Mouse (Mus musculus): ENCODE data around the gene Znfx1. TPM values are rescaled to one million over a fixed set of nuclear protein-coding genes. Genes with fewer than 3 reads are reported as not detected.

The Znfx1 gene
- total RNA-seq, 4 experiments from 2014 or later: 29.2 to 47.0 (median 40.3) TPM

GRCm38 (mm10) chr2:167071641-167072601, 9.1 kb upstream of the Znfx1 start:
- peak; percentile 95 for DNase-seq (ENCODE audit: low spot score)

GRCm38 (mm10) chr2:167071266-167071640, 8.4 kb upstream of the Znfx1 start:
- DNase-seq (ENCODE audit: low spot score): no peak

- no peak for DNase-seq (ENCODE audit: low spot score)
Measured at GRCm38 (mm10) chr2:167070341-167070740, 7.5 kb upstream of the Znfx1 start.

- DNase-seq (ENCODE audit: low spot score): no peak
Measured at GRCm38 (mm10) chr2:167067575-167067974, 4.8 kb upstream of the Znfx1 start.

GRCm38 (mm10) chr2:167066528-167067516, 4.0 kb upstream of the Znfx1 start:
- no peak for DNase-seq (ENCODE audit: low spot score)

- no peak for DNase-seq (ENCODE audit: low spot score)
Measured at GRCm38 (mm10) chr2:167066031-167066430, 3.2 kb upstream of the Znfx1 start.

GRCm38 (mm10) chr2:167064601-167065295, 1.9 kb upstream of the Znfx1 start:
- DNase-seq (ENCODE audit: low spot score): no peak

- DNase-seq (ENCODE audit: low spot score): no peak
Measured at GRCm38 (mm10) chr2:167063906-167064496, 1.2 kb upstream of the Znfx1 start.

- peak; percentile 93 for DNase-seq (ENCODE audit: low spot score)
Measured at GRCm38 (mm10) chr2:167062497-167062911, 311 bp downstream of the Znfx1 start.

- no peak for DNase-seq (ENCODE audit: low spot score)
Measured at GRCm38 (mm10) chr2:167061381-167062034, 1.3 kb downstream of the Znfx1 start.

GRCm38 (mm10) chr2:167060761-167061160, 2.1 kb downstream of the Znfx1 start:
- DNase-seq (ENCODE audit: low spot score): no peak

GRCm38 (mm10) chr2:167060360-167060759, 2.5 kb downstream of the Znfx1 start:
- no peak for DNase-seq (ENCODE audit: low spot score)

GRCm38 (mm10) chr2:167059960-167060359, 2.9 kb downstream of the Znfx1 start:
- no peak for DNase-seq (ENCODE audit: low spot score)

GRCm38 (mm10) chr2:167059536-167059935, 3.3 kb downstream of the Znfx1 start:
- DNase-seq (ENCODE audit: low spot score): no peak

GRCm38 (mm10) chr2:167058814-167059387, 3.9 kb downstream of the Znfx1 start:
- DNase-seq (ENCODE audit: low spot score): no peak

GRCm38 (mm10) chr2:167058201-167058600, 4.6 kb downstream of the Znfx1 start:
- no peak for DNase-seq (ENCODE audit: low spot score)

- no peak for DNase-seq (ENCODE audit: low spot score)
Measured at GRCm38 (mm10) chr2:167056942-167057323, 5.9 kb downstream of the Znfx1 start.

- DNase-seq (ENCODE audit: low spot score): no peak
Measured at GRCm38 (mm10) chr2:167056210-167056941, 6.4 kb downstream of the Znfx1 start.

- peak; percentile 71 for DNase-seq (ENCODE audit: low spot score)
Measured at GRCm38 (mm10) chr2:167055386-167055785, 7.4 kb downstream of the Znfx1 start.
